Mouse (Mus musculus) neural tube, embryonic 13.5 days (tissue): Measurements from ENCODE around the gene Rps27l. TPM values are rescaled to one million over a fixed set of nuclear protein-coding genes. Genes with fewer than 3 reads are reported as not detected.

Experiments
- ATAC-seq: fragments of 200-750 bp; cut with Nextera tagmentation; 2 replicates; pipeline ENCODE4 v1.8.0; 2017; ENCODE audit warnings: low read depth, mild to moderate bottlenecking, moderate TSS enrichment, moderate library complexity
- H3K27ac ChIP-seq: fragments of 300-500 bp; sonication (generic); replicated peaks from 2 replicates; pipeline ENCODE4 v1.5.1; 2015; ENCODE audit warnings: moderate library complexity, mild to moderate bottlenecking, inconsistent platforms
- H3K27me3 ChIP-seq: fragments of 300-500 bp; sonication (generic); 2 replicates; pipeline ENCODE4 v1.6.1; 2015; ENCODE audit warnings: mild to moderate bottlenecking, inconsistent platforms
- H3K36me3 ChIP-seq: fragments of 300-500 bp; sonication (generic); 2 replicates; pipeline ENCODE4 v1.6.1; 2015; ENCODE audit warnings: mild to moderate bottlenecking, inconsistent platforms
- H3K4me1 ChIP-seq: fragments of 300-500 bp; sonication (generic); replicated peaks from 2 replicates; pipeline ENCODE4 v1.6.1; 2015; ENCODE audit warnings: inconsistent platforms
- H3K4me2 ChIP-seq: fragments of 300-500 bp; sonication (generic); 2 replicates; pipeline ENCODE4 v1.6.1; 2015; ENCODE audit warnings: inconsistent platforms, mild to moderate bottlenecking, moderate library complexity
- H3K4me3 ChIP-seq: fragments of 300-500 bp; sonication (generic); 2 replicates; pipeline ENCODE4 v1.5.1; 2015; ENCODE audit warnings: mild to moderate bottlenecking, inconsistent platforms
- H3K9ac ChIP-seq: fragments of 300-500 bp; sonication (generic); 2 replicates; pipeline ENCODE4 v1.6.1; 2015; ENCODE audit warnings: moderate library complexity, mild to moderate bottlenecking, inconsistent platforms
- H3K9me3 ChIP-seq: fragments of 300-500 bp; sonication (generic); 2 replicates; pipeline ENCODE4 v1.6.1; 2016; ENCODE audit warnings: inconsistent platforms
- WGBS: fragments of 180-500 bp; shearing (Covaris S2); methylation state at CpG from one replicate; pipeline ENCODE4 v1.1.7; 2015; 5-methylcytosine and 5-hydroxymethylcytosine counted together
- polyA plus RNA-seq: library from polyadenylated mRNA; unstranded; fragments of >200 nt; fragmentation: Nextera tagmentation; extraction: Ambion mirVana; gene quantifications from 2 replicates; pipeline ENCODE4 v1.2.1, GENCODE M21; 2015

Gene Rps27l
- polyA plus RNA-seq, 1 experiment from 2014 or later = 341 TPM

- no peak overlapping the region for H3K9ac ChIP-seq
- no peak overlapping the region for H3K4me2 ChIP-seq
- 87% methylated on average over 8 of the region's 8 CpGs for WGBS
- H3K4me3 ChIP-seq = no peak overlapping the region
- peaks cover 38% of the 10 kb centered on the region for H3K36me3 ChIP-seq
- ATAC-seq = no peak
- peaks cover 10% of the 10 kb centered on the region for H3K4me1 ChIP-seq
- H3K27ac ChIP-seq = no peak overlapping the region
- no peaks in the 10 kb centered on the region for H3K9me3 ChIP-seq
- no peaks in the 10 kb centered on the region for H3K27me3 ChIP-seq
Measured at GRCm38 (mm10) chr9:66971116-66971515, 25.2 kb downstream of the Rps27l start.

GRCm38 (mm10) chr9:66974721-66975225 is 28.9 kb downstream of the Rps27l start:
- peak; percentile 82 for ATAC-seq
- Histone ChIP-seq H3K4me3 (peak overlapping the region; percentile 93), H3K4me1 (peaks cover 11% of the 10 kb centered on the region), H3K27ac (peak overlapping the region; percentile 91), H3K4me2 (peak overlapping the region; percentile 64), H3K36me3 (peaks cover 18% of the 10 kb centered on the region), H3K9ac (peak overlapping the region; percentile 90), H3K27me3 (no peaks in the 10 kb centered on the region), H3K9me3 (no peaks in the 10 kb centered on the region)
- under 1% methylated on average over 35 of the region's 41 CpGs for WGBS

GRCm38 (mm10) chr9:66975239-66975645 is 29.4 kb downstream of the Rps27l start, which contains the start of gene Lactb:
Gene Lactb, minus strand, starts transcription at chr9:66975484.
- ATAC-seq = peak; percentile 99
- peaks cover 11% of the 10 kb centered on the region for H3K4me1 ChIP-seq
- H3K36me3 ChIP-seq = peaks cover 13% of the 10 kb centered on the region
- H3K27ac ChIP-seq = peak within 1 kb of the TSS; percentile 91
- 2% methylated on average over 32 of the region's 32 CpGs for WGBS
- H3K9ac ChIP-seq = peak within 1 kb of the TSS; percentile 90
- H3K9me3 ChIP-seq = no peaks in the 10 kb centered on the region
- peak within 1 kb of the TSS; percentile 93 for H3K4me3 ChIP-seq
- no peaks in the 10 kb centered on the region for H3K27me3 ChIP-seq
- H3K4me2 ChIP-seq = peak within 1 kb of the TSS; percentile 64

DNA sequence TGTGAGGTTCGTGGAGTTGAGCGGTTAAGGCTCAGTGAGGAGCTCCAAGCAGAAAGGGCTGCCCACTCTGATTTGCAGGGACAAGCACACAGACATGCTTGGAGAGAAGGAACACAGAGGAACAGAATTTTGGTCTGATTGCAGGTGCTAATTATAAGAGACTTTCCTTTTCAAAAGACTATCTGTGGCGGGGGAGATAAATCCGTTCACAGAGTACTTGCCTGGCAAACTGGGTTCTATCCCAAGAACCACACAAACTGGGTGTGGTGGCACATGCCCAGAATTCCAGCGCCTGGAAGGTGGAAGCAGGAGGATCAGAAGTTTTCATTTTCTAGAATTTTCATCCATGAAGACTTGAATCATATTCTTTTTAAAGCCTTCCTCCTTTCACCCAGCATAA is 31.2 kb downstream of the Rps27l start:
- H3K27ac ChIP-seq = no peak overlapping the region
- no peak overlapping the region for H3K4me2 ChIP-seq
- no peaks in the 10 kb centered on the region for H3K9me3 ChIP-seq
- ATAC-seq = no peak
- no peak overlapping the region for H3K4me3 ChIP-seq
- WGBS = 80% methylated on average over 5 of the region's 5 CpGs
- H3K27me3 ChIP-seq = no peaks in the 10 kb centered on the region
- H3K36me3 ChIP-seq = no peaks in the 10 kb centered on the region
- H3K4me1 ChIP-seq = peaks cover 11% of the 10 kb centered on the region
- no peak overlapping the region for H3K9ac ChIP-seq

DNA sequence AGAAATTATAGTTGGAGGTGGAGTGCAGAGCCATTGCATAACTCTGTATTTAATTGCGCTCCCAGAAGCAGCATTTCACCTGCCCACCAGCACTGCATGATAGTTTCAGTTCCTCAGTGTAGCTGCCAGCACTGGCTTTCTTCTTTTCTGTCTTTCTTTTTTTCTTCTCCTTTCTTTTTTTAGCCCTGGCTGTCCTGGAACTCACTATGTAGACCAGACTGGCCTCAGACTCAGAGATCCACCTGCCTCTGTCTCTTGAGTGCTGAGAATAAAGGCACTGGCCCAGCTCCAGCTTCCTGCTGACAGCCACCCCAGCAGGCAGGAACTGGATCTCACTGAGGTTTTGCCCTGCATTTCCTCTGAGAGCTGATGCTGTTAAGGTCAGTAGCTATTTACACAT is 32.1 kb downstream of the Rps27l start:
- H3K4me3 ChIP-seq = no peak overlapping the region
- no peak overlapping the region for H3K9ac ChIP-seq
- H3K36me3 ChIP-seq = no peaks in the 10 kb centered on the region
- H3K27ac ChIP-seq = no peak overlapping the region
- no peaks in the 10 kb centered on the region for H3K9me3 ChIP-seq
- H3K4me1 ChIP-seq = peaks cover 11% of the 10 kb centered on the region
- 84% methylated on average over 1 of the region's 1 CpGs for WGBS
- no peaks in the 10 kb centered on the region for H3K27me3 ChIP-seq
- no peak overlapping the region for H3K4me2 ChIP-seq
- no peak for ATAC-seq

- no peaks in the 10 kb centered on the region for H3K36me3 ChIP-seq
- no peak overlapping the region for H3K4me2 ChIP-seq
- no peaks in the 10 kb centered on the region for H3K27me3 ChIP-seq
- H3K4me3 ChIP-seq = no peak overlapping the region
- H3K4me1 ChIP-seq = peaks cover 11% of the 10 kb centered on the region
- no peak overlapping the region for H3K9ac ChIP-seq
- H3K9me3 ChIP-seq = no peaks in the 10 kb centered on the region
- 83% methylated on average over 1 of the region's 1 CpGs for WGBS
- no peak overlapping the region for H3K27ac ChIP-seq
- ATAC-seq = no peak
Measured at GRCm38 (mm10) chr9:66978468-66978867, 32.6 kb downstream of the Rps27l start.

- H3K9ac ChIP-seq = no peak overlapping the region
- WGBS = 7% methylated on average over 5 of the region's 5 CpGs
- H3K4me1 ChIP-seq = peaks cover 7% of the 10 kb centered on the region
- no peaks in the 10 kb centered on the region for H3K9me3 ChIP-seq
- H3K27ac ChIP-seq = no peak overlapping the region
- no peak overlapping the region for H3K4me3 ChIP-seq
- H3K27me3 ChIP-seq = no peaks in the 10 kb centered on the region
- H3K36me3 ChIP-seq = no peaks in the 10 kb centered on the region
- no peak for ATAC-seq
- H3K4me2 ChIP-seq = no peak overlapping the region
Measured at GRCm38 (mm10) chr9:66980458-66980857, 34.6 kb downstream of the Rps27l start.

- H3K4me2 ChIP-seq = no peak overlapping the region
- no peak overlapping the region for H3K4me3 ChIP-seq
- WGBS = 79% methylated on average over 7 of the region's 7 CpGs
- no peak overlapping the region for H3K9ac ChIP-seq
- no peaks in the 10 kb centered on the region for H3K4me1 ChIP-seq
- no peaks in the 10 kb centered on the region for H3K9me3 ChIP-seq
- no peaks in the 10 kb centered on the region for H3K36me3 ChIP-seq
- H3K27ac ChIP-seq = no peak overlapping the region
- no peaks in the 10 kb centered on the region for H3K27me3 ChIP-seq
- ATAC-seq = no peak
Measured at GRCm38 (mm10) chr9:66982085-66982484, 36.2 kb downstream of the Rps27l start.

- Histone ChIP-seq H3K4me3 (no peak overlapping the region), H3K9me3 (no peaks in the 10 kb centered on the region), H3K4me1 (peaks cover 17% of the 10 kb centered on the region), H3K36me3 (no peaks in the 10 kb centered on the region), H3K27me3 (no peaks in the 10 kb centered on the region), H3K4me2 (no peak overlapping the region), H3K9ac (no peak overlapping the region), H3K27ac (no peak overlapping the region)
- WGBS = 76% methylated on average over 7 of the region's 7 CpGs
- no peak for ATAC-seq
Measured at GRCm38 (mm10) chr9:66985377-66985776, 39.5 kb downstream of the Rps27l start.

- ATAC-seq = no peak
- no peaks in the 10 kb centered on the region for H3K9me3 ChIP-seq
- H3K27ac ChIP-seq = no peak overlapping the region
Measured at GRCm38 (mm10) chr9:66988198-66988887, 42.5 kb downstream of the Rps27l start.

DNA sequence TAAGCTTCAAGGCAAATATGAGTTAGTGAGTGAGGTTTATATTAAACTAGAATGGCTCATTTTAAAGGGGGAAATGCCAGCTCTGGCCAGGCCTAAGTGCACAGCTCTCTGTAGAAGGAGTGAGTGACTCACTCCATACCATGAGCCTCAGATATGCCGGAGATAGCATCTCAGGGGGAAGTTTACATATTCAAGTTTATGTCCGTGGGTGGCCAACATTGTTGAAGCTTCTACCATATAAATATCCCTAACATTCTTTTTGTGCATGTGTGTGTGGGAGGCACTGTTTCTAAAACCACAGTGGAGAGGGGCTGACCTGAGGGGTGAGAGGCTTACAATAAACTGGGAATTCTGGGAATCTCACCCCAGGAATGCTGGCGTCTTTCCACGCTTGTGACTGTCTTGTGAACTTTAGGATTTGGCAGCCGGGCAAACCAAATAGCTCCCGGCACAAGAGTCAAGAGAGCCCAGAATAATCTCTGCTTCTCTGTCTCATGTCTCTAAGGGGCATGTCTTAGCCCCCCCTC is 43.1 kb downstream of the Rps27l start:
- Histone ChIP-seq H3K9ac (no peak overlapping the region), H3K9me3 (no peaks in the 10 kb centered on the region), H3K4me3 (no peak overlapping the region), H3K4me1 (peaks cover 17% of the 10 kb centered on the region), H3K4me2 (no peak overlapping the region), H3K27me3 (no peaks in the 10 kb centered on the region), H3K27ac (no peak overlapping the region), H3K36me3 (no peaks in the 10 kb centered on the region)
- whole genome bisulfite sequencing = 50% methylated on average over 6 of the region's 6 CpGs
- no peak for ATAC-seq

More at GRCm38 (mm10) chr9:66988198-66988887, 42.5 kb downstream of the Rps27l start:
- no peak overlapping the region for H3K4me2 ChIP-seq
- no peaks in the 10 kb centered on the region for H3K36me3 ChIP-seq
- peaks cover 17% of the 10 kb centered on the region for H3K4me1 ChIP-seq
- H3K4me3 ChIP-seq = no peak overlapping the region
- H3K9ac ChIP-seq = no peak overlapping the region
- H3K27me3 ChIP-seq = no peaks in the 10 kb centered on the region
- 73% methylated on average over 11 of the region's 11 CpGs for WGBS

GRCm38 (mm10) chr9:66989581-66989980 is 43.7 kb downstream of the Rps27l start:
- Histone ChIP-seq H3K9ac (no peak overlapping the region), H3K4me3 (no peak overlapping the region), H3K27me3 (no peaks in the 10 kb centered on the region), H3K4me2 (no peak overlapping the region), H3K9me3 (no peaks in the 10 kb centered on the region), H3K27ac (no peak overlapping the region), H3K4me1 (peaks cover 17% of the 10 kb centered on the region), H3K36me3 (no peaks in the 10 kb centered on the region)
- no peak for ATAC-seq
- WGBS = 78% methylated on average over 6 of the region's 6 CpGs
